Mouse (Mus musculus): ENCODE results near the gene Dock4. TPM values are rescaled to one million over a fixed set of nuclear protein-coding genes. Genes with fewer than 3 reads are reported as not detected.

Gene Dock4
- total RNA-seq, 1 experiment from 2014 or later: 20.7 TPM

GRCm38 (mm10) chr12:40511643-40512369 lies 66.1 kb downstream of the Dock4 start:
- DNase-seq: no peak

DNA sequence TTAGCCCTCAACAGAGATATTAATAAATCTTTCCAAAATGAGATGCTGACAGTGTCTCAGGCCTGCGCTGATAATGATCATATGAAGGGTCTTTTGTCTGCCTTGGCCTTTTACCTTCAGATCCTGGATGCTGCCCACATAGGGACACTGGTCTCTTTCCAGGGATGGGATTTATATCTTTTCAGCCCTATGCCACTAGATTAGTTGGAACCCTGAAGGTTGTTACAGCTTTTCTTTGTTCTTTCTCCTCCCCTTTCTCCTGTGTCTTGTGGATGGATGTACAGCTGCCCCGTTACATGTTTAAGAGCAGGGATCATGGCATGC lies 66.6 kb downstream of the Dock4 start:
- DNase-seq: no peak

GRCm38 (mm10) chr12:40512994-40513393 lies 67.2 kb downstream of the Dock4 start:
- DNase-seq: no peak

DNA sequence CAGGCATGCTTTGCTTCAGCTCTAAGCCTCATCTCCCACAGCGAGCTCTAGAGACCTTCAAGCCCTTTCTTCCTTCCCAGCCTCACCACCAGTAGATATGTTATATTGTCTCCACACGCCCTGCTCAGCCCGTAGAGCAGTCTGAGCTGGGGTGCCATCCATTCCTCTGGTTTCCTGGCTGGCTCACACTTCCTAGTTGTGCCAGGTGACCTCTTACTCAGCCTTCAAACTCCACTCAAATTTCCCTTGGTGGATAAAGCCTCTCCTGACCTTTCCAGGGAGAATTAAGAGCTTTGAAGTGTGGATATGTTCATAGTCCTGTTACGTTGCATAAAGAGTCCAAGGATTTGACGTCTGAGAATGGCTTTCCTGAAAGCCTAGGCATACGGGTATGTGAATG lies 68.3 kb downstream of the Dock4 start:
- no peak for DNase-seq

DNA sequence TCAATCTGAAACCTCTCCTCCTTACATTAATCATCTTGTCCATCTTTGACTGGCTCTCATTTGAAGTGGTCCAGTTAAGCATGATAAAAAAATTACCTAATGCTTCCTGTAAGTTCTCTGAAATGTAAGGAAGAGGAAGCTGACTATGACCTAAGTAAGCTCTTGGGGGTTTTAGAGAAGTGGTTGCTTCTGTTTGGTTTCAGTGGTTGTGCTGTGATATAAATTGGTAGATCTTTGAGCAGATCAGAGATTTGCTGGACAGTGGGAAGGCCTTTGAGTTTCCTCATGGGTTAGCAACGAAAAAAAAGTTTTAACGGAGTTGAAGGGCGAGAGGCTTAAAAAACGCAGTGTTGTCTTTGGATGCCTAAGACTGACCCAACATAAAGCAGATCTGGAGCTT lies 76.7 kb downstream of the Dock4 start:
- DNase-seq: no peak

DNA sequence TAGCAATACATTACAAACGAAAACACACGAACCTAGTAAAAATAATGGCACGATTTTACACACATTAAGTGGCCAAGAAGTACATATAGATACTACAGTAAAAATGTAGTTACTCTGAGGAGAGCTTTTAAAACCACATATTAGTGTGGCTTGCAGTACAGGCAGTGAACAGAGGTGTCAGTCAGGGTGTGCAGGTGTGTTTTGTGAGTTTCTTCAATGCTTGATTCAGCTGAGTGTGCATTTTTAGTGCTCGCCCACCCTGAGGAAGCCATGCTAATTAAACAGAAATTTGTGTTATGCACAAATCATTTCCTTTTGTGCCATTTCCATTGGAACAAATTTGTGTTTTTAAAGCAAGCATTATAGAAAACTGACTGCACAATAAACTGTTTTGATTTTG lies 77.3 kb downstream of the Dock4 start:
- DNase-seq: no peak

DNA sequence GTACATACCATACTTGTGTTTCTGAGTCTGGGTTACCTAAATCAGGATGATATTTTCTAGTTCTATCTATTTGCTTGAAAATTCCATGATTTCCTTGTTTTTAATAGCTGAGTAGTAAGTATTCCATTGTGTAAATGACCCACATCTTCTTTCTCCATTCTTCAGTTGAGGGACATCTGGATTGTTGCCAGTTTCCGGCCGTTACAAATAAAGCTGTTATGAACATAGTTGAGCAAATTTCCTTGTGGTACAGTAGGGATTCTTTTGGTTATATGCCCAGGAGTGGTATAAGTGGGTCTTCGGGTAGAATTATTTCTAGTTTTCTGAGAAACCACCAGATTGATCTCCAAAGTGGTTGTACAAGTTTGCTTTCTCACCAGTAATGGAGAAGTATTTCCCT lies 79.3 kb downstream of the Dock4 start:
- no peak for DNase-seq

- no peak for DNase-seq
Observed at GRCm38 (mm10) chr12:40535655-40536618, 90.2 kb downstream of the Dock4 start.

- no peak for DNase-seq
Observed at GRCm38 (mm10) chr12:40537826-40538225, 92.1 kb downstream of the Dock4 start.

GRCm38 (mm10) chr12:40538318-40538717 lies 92.6 kb downstream of the Dock4 start:
- DNase-seq: peak; percentile 9

DNA sequence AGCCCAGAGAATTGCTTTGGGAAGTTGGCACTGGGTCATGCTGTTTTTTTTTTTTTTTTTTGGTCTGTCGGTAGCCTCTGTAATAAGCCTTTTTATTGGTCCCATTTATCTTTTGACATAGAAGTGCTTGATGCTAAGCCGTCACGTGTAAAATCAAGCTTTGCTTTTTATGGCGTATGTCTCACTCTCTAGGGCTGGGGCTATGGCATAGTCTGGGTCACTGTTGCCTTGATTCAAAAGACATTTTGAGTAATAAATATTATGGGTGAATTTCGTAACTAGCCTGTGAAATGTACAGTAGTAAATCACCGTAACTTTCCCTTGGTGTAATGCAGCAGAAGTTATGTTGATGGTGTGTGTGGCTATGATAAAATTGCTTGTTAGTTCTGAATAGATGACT lies 93.0 kb downstream of the Dock4 start:
- DNase-seq: no peak

- no peak for DNase-seq
Observed at GRCm38 (mm10) chr12:40544273-40544672, 98.5 kb downstream of the Dock4 start.

GRCm38 (mm10) chr12:40546827-40547226 lies 101.1 kb downstream of the Dock4 start:
- DNase-seq: no peak

DNA sequence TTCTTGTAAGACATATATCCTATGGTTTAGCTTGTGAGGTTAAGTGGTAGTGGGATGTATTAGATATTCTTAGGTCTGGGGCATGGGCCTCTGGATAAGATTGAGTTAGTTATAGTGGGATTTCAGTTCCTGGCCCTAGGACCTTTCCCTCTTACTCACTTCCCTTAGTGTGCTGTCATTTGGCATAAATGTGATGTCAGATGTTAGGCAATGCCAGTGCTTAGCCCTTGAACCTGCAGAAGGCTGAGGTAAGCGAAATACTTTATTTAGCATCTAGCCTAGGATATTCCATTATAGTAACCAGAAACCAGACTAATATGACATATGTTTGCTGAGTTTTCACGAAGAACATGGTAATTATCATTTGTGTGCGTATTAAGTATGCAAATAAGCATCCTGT lies 105.6 kb downstream of the Dock4 start:
- no peak for DNase-seq

- no peak for DNase-seq
Observed at GRCm38 (mm10) chr12:40552201-40552600, 106.4 kb downstream of the Dock4 start.

DNA sequence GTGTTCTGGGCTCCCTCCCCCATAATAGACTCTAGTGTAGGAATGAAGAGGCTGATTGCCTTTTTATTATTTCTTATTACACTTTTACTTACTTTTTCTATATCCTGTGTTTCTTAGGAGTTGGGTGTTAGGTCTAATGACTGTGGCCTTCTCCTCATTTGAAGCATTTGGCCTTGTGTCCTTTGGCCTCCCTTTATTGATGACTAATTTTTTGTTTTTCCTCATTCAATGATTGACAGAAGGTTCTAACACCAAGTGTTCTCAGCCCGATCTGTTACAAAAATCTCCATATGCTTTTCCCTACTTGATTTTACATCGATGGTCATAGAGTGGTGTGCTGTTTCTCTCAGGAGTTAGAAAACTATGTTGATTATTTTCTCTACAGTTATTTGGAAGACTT lies 108.2 kb downstream of the Dock4 start:
- no peak for DNase-seq

- no peak for DNase-seq
Observed at GRCm38 (mm10) chr12:40554941-40555511, 109.3 kb downstream of the Dock4 start.

DNA sequence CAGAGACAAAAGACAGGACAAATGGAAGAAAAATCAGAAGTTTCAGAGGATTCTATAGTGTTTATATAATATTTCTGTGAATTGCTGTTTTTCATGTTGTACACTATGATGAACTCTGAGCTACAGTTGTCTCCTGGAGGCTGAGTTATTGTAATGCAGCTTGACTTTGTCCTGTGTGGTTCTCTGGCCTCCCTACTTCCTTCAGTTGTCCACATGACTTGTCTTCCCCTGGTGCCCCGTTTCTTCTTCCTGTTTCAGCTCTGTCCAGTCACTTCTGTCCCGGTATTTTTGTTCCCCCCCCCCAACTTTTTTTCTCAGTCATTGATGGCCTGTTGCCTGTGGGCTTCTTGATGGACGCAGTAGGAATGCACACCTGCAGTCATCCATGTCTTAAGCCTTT lies 112.8 kb downstream of the Dock4 start:
- no peak for DNase-seq

GRCm38 (mm10) chr12:40559103-40559502 lies 113.4 kb downstream of the Dock4 start:
- peak; percentile 28 for DNase-seq

DNA sequence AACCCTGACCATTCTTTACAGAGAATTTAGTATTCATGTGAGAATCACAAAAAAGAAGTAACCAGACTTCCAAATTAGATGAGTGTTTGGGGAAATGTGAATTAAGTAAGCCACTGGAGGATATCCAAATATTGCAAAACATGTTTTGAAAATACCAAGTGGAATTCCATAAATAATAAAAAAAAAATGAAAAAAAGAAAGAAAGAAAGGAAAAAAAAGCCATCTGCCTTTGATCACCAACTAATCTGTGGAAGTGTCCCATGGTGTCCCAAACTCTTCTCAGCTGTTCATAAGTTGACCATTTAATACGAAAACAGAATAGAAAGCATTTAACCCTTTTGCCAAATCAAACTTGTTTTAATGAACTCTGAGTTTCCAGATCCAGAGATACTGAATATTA lies 118.0 kb downstream of the Dock4 start:
- DNase-seq: no peak

- DNase-seq: no peak
Observed at GRCm38 (mm10) chr12:40564261-40564660, 118.5 kb downstream of the Dock4 start.

DNA sequence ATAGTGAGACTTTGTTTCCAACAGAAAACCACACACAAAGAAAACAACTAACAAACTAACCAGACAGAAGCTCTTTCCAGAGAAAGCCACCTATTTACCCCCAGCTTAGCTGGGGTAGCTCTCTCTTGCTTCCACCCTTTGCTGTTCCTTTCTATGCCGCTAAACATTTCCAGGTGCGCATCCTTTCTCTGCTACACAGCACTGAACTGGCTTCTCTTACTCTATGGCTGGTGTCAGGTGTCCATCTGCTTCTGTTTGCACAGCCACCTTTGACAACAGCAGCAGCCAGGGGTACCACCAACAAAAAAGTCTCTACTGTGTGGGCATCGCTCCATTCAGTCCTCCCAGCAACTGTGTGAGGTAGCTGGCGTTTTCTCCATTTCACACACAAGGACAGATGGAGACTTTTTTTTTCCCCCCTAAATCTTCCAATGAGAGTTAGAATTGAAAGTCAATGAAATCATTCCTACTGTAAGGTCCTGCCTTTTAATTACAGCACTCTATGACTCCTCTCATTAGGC lies 122.7 kb downstream of the Dock4 start:
- DNase-seq: no peak

Data from adrenal gland, postnatal 25 days (tissue).